Mouse (Mus musculus): Measurements from ENCODE around the gene Gm49510.
"Not testable (repeated sequence)": the region's sequence is repeated elsewhere in the genome, so short reads cannot be mapped to it uniquely, and the experiment has no call there.

The Gm49510 gene

DNA sequence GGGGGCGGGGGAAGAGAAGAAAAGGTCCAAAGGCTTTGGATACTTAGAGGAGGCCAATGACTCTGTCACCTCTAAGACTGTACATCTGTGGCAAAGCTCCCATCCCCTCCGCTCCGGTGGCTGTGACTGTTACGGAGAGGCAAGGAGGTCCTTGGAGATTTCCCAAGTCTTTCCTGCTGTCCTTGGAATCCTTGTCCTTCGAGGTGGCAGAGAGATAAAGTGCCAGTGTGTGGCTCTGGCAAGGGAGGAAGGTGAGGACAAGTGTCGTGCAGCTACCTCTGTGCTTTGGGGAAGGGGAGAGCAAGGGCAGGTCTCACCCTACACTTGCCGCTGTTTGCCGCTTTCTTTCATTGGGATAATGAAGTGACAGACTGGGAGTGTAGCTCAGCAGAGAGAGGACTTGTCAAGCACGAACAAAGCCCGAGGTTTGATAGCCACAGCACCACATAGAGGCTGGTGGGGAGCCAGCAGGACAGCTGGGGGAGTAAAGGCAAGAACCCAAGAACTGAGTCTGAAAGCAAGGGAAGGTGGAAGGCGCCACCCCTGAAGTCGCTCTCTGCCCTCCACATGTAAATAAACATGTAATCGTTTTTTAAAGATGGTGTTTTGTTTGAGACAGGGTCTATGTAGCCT is 25.5 kb upstream of the Gm49510 start:
- Histone ChIP-seq H3K27me3 (ENCODE audit: control insufficient read depth, insufficient read depth, low read length, poor library complexity, severe bottlenecking) (no peaks in the 10 kb centered on the region), H3K36me3 (ENCODE audit: control insufficient read depth, insufficient read depth, low read length, poor library complexity, severe bottlenecking) (no peaks in the 10 kb centered on the region)
- DNase-seq (ENCODE audit: low read depth, low spot score) = no peak

DNA sequence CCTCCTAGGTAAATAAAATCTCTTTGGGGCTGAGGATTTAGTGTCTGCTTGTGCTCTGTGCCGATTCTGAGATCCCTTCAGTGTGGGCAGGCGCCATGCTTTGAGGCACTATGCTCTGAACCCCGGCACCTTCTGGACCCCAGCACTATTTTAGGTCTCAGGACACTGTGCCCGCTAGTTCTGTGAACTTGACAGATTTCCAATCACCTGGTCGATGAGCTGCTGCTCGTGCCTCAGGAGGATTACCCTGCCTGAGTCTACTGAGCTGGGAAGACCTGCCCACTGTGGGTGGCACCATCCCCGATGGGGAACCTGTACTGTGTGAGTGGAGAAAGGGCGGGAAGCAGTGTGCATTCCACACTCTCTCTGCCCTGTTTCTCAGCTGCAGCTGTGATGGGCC is 24.5 kb upstream of the Gm49510 start:
- Histone ChIP-seq H3K36me3 (ENCODE audit: control insufficient read depth, insufficient read depth, low read length, poor library complexity, severe bottlenecking) (no peaks in the 10 kb centered on the region), H3K27me3 (ENCODE audit: control insufficient read depth, insufficient read depth, low read length, poor library complexity, severe bottlenecking) (no peaks in the 10 kb centered on the region)
- no peak for DNase-seq (ENCODE audit: low read depth, low spot score)

DNA sequence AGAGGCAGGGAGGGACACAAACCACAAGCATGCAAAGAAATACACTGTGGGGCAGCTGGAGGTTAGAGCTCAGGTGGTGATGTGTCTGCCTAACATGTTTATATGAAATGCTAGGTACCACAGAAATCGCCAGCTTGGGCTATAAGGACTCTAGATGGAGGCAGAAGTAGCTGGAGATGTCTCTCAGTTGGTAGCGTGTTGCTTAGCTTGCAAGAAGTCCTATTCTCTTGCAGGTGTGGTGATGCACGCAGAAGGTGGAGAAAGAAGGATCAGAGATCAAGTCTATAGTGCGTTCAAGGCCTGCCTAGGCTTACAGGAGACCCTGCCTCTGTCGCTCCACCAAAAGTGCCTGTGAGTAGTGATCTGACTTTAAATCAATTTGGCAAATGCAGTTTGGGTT is 23.9 kb upstream of the Gm49510 start:
- no peaks in the 10 kb centered on the region for H3K36me3 ChIP-seq (ENCODE audit: control insufficient read depth, insufficient read depth, low read length, poor library complexity, severe bottlenecking)
- no peak for DNase-seq (ENCODE audit: low read depth, low spot score)
- H3K27me3 ChIP-seq (ENCODE audit: control insufficient read depth, insufficient read depth, low read length, poor library complexity, severe bottlenecking) = no peaks in the 10 kb centered on the region

DNA sequence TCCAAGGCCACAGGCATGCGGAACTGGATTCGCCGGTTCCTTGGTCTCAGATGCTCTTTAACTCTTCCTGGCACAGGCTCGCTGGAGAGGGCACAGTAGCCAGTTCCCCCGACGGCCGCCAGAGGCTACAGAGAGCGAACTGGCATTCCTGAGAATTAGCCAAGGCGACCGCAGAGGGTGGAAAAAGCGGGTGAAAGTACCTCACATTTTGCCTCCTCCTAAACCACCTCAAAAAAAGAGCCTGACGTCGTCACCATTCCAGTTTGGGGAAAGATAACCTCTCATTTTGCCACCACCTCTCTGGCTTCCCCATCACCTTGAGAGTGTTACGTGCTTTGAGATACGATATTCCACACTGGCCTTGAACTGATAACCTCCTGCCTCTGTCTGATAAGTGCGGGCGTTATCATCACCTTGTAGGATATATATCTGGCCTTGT is 23.2 kb upstream of the Gm49510 start:
- Histone ChIP-seq H3K36me3 (ENCODE audit: control insufficient read depth, insufficient read depth, low read length, poor library complexity, severe bottlenecking) (no peaks in the 10 kb centered on the region), H3K27me3 (ENCODE audit: control insufficient read depth, insufficient read depth, low read length, poor library complexity, severe bottlenecking) (no peaks in the 10 kb centered on the region)
- peak; percentile 61 for DNase-seq (ENCODE audit: low read depth, low spot score)

DNA sequence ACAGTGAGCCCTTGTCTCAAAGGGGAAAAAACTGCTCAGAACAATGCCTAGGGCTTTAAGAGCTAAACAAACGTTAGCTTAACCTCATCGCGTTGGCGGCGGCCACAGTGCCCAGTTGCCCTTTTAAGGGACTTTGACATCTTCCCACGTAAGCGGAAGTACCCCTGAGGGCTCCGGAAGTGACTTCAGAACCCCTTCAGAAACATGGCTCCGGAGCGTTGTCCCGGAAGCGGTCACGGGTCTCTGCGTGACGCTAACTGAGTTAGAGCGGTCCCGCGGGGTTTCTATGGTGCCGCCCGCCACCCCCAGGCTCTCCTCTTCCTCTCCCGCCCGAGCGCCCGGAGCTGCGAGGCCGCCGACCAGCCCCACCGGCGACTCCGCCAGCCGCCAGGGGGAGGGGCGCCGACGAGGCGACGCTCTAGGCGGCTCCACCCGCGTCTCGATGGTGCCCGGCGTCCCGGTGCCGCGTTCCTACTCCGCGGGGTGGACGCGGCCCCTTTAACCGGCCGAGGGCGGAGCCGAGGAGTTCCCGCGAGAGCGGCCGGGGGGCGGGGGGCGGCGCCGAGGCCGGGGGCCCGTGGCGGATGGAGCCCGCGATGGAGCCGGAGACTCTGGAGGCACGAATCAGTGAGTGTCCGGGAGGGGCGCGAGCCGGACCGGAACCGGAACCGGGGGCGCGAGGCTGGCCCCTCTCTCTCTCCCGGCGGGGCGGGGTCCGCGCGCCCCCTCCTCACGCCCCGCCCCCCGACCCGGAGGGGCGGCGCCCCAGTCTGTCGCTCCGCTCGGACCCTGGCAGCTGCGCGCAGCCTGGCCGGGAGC is 22.3 kb upstream of the Gm49510 start, which contains the start of gene Gga1:
Gga1 (plus strand) TSS at position 200 of the 819 bp plus-strand sequence.
- no peaks in the 10 kb centered on the region for H3K27me3 ChIP-seq (ENCODE audit: control insufficient read depth, insufficient read depth, low read length, poor library complexity, severe bottlenecking)
- H3K36me3 ChIP-seq (ENCODE audit: control insufficient read depth, insufficient read depth, low read length, poor library complexity, severe bottlenecking) = 0 out of 2 replicates have a peak, but pooled peaks cover 2% of the 10 kb centered on the region
- peak; percentile 98 for DNase-seq (ENCODE audit: low read depth, low spot score)

DNA sequence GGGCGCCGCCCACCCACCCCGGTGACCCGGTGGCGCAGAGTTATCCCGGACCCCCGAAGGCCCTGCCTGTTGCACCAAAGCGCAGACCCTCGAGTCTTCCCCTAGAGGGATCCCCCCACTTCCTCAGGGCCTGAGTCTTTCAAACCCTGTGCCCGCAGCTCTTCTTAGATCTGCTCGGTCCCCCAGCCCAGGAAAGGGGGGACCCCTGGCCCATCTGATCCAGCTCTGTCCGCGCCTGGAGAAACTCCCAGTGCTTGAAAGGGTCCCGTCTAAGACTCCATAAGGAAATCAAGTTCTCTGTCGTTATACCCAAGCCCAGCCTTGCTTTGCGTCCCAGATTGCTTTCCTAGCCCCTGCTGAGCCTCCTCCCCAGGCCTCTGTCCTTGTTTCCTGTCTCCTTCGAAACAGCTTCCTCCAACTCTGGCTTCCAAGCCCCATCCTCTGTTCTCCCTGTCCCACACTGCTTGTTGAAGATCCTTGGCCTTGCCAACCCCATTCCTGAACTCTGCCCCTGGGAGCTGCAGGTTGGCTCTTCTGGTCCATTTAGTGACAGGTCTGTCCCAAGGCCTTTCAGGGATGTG is 21.6 kb upstream of the Gm49510 start:
- no peaks in the 10 kb centered on the region for H3K27me3 ChIP-seq (ENCODE audit: control insufficient read depth, insufficient read depth, low read length, poor library complexity, severe bottlenecking)
- H3K36me3 ChIP-seq (ENCODE audit: control insufficient read depth, insufficient read depth, low read length, poor library complexity, severe bottlenecking) = 0 out of 2 replicates have a peak, but pooled peaks cover 2% of the 10 kb centered on the region
- DNase-seq (ENCODE audit: low read depth, low spot score) = peak; percentile 16

DNA sequence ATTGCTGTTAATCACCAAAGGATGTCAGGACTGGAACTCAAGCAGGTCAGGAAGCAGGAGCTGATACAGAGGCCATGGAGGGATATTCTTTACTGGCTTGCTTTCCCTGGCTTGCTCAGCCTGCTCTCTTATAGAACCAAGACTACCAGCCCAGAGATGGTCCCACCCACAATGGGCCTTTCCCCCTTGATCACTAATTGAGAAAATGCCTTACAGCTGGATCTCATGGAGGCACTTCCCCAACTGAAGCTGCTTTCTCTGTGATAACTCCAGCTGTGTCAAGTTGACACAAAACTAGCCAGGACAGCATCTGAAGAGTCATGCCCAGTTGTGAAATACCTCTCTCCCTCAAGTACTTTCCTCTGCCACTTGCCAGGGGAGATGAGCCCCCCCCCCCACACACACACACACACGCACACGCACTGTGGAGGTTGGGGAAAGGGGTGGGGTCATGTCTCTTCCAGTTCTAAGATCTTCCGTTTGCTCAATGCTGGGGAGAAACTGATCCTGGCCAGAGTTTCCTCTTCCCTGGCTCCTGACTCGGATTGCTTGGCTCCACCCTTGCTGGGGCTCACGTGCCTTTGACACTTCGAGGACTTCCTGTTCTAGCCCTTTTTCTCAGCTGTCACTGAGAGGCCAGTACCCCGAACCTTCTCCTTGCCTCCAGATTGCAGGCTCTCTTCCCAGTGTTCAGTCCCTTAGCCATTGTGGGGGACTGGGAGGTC is 20.5 kb upstream of the Gm49510 start:
- not testable (repeated sequence) for H3K36me3 ChIP-seq (ENCODE audit: control insufficient read depth, insufficient read depth, low read length, poor library complexity, severe bottlenecking); H3K27me3 ChIP-seq (ENCODE audit: control insufficient read depth, insufficient read depth, low read length, poor library complexity, severe bottlenecking)
- peak; percentile 36 for DNase-seq (ENCODE audit: low read depth, low spot score)

DNA sequence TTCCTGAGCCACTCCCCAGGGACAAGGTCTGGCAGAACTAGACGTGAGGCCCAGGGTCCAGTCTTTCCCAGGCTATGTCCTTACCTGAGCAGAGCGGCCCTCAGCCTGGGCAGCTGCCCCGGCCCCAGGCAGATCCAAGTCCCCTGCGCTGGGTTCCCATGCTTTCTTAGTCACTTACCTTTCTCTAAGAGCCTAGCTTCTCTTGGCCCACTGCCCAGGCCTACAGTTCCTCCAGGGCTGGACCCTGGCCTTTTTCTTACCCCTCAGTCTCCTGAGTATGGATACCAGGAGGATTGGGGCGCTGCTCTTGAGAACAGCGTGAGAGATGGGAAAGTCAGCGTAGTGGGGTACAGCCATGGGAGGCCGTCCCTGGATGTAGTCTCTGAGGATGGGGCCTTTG is 19.0 kb upstream of the Gm49510 start:
- DNase-seq (ENCODE audit: low read depth, low spot score) = no peak
- Histone ChIP-seq H3K27me3 (ENCODE audit: control insufficient read depth, insufficient read depth, low read length, poor library complexity, severe bottlenecking) (no peaks in the 10 kb centered on the region), H3K36me3 (ENCODE audit: control insufficient read depth, insufficient read depth, low read length, poor library complexity, severe bottlenecking) (peaks cover 11% of the 10 kb centered on the region)

DNA sequence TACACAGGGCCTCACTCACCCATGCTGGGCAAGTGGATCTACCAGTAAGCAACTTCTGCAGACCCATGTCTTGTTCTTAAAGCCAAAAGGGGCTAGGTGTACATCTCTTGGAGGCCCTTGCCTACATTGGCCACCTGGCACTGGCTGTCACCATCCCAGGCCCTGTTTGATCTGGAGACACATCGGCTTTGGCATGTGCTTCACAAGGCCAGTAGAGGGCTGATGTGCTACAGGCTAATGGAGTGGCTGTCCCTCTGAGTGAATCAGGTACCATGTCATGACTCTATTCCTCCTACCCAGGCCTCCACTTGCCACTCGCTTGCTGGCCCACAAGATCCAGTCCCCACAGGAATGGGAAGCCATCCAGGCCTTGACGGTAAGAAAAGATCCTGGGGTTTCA is 17.6 kb upstream of the Gm49510 start:
- no peaks in the 10 kb centered on the region for H3K27me3 ChIP-seq (ENCODE audit: control insufficient read depth, insufficient read depth, low read length, poor library complexity, severe bottlenecking)
- peaks cover 16% of the 10 kb centered on the region for H3K36me3 ChIP-seq (ENCODE audit: control insufficient read depth, insufficient read depth, low read length, poor library complexity, severe bottlenecking)
- DNase-seq (ENCODE audit: low read depth, low spot score) = no peak

DNA sequence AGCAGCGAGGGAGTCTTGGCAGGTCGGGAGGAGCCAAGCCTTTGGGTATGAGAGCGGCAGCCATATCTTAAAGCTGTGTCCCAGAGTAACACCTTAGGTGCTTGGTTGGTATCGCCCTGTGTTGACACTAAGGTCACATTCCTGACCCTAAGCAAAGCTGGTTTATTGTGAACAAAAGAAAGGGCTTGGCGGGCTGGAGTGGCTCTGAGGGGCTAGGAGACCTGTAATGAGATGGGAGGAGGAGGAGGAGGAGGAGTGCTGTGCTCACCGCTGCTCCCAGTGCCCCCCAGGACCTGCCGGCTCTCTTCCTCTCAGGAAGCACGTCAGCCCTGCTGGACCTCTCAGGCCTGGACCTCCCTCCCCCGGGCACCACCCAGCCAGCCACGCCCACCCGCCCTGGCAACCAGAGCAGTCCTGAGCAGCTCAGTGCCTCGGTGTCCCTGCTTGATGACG is 10.0 kb upstream of the Gm49510 start:
- Histone ChIP-seq H3K36me3 (ENCODE audit: control insufficient read depth, insufficient read depth, low read length, poor library complexity, severe bottlenecking) (peaks cover 12% of the 10 kb centered on the region), H3K27me3 (ENCODE audit: control insufficient read depth, insufficient read depth, low read length, poor library complexity, severe bottlenecking) (no peaks in the 10 kb centered on the region)
- DNase-seq (ENCODE audit: low read depth, low spot score) = no peak

DNA sequence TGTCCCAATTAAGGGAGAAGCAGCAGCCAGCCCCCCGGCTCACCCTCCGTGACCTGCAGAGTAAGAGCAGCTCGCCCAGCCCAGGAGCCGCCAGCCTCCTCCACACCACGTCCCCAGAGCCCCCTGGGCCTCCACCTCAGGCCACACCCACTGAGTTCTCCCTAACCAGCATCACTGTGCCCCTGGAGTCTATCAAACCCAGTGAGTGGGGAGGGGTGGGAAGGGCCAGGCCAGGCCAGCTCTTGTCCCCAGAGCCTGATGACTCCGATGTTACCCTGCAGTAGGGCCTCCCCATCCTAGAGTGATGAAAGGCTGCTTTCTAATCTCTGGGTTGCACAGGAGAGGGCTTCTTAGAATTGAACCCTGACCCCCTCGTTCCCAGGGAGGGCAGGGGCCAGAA is 7.0 kb upstream of the Gm49510 start:
- Histone ChIP-seq H3K27me3 (ENCODE audit: control insufficient read depth, insufficient read depth, low read length, poor library complexity, severe bottlenecking) (no peaks in the 10 kb centered on the region), H3K36me3 (ENCODE audit: control insufficient read depth, insufficient read depth, low read length, poor library complexity, severe bottlenecking) (peaks cover 6% of the 10 kb centered on the region; the same call in 1 of the 2 replicates)
- no peak for DNase-seq (ENCODE audit: low read depth, low spot score)

DNA sequence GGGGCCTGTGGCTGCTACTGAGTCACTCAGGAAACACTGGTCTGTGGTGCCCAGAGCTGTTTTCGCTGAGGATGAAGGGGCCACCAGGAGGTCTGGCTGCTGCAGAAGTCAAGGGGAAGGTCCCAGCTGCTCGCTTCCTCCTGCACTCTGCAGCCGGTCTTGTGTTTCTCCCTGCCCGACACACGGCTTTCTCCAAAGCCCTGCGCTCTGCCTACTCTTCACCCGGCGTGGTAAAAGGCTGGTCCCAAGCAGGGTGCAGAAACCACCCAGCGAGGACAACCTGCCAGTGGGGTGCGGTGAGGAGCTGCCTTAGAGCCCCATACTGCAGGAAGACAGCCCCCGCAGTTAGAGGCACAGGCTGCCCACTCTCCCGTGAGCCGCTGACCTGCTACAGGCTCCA is 4.7 kb upstream of the Gm49510 start:
- H3K36me3 ChIP-seq (ENCODE audit: control insufficient read depth, insufficient read depth, low read length, poor library complexity, severe bottlenecking) = peaks cover 1% of the 10 kb centered on the region; the same call in 1 of the 2 replicates
- H3K27me3 ChIP-seq (ENCODE audit: control insufficient read depth, insufficient read depth, low read length, poor library complexity, severe bottlenecking) = no peaks in the 10 kb centered on the region
- DNase-seq (ENCODE audit: low read depth, low spot score) = peak; percentile 39

DNA sequence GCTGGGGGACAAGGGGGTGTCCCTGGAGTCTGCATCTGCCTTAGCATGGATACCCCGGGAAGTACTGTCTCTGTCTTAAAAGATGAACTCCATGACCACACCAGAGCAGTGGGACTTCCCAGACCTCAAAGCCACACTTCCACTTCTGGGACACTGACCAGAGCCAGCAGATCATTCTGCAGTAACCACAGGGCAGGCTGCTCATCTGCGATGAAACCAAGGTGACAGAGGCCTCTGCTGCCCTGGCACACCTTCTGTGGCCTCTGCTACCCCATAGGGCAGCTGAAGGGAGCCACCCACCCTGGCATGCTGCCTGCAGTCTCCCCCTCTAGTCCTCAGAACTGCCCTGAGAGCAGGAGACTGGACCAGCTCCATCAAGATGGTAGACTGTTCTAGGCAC is 3.7 kb upstream of the Gm49510 start:
- DNase-seq (ENCODE audit: low read depth, low spot score) = peak; percentile 29
- no peaks in the 10 kb centered on the region for H3K27me3 ChIP-seq (ENCODE audit: control insufficient read depth, insufficient read depth, low read length, poor library complexity, severe bottlenecking)
- H3K36me3 ChIP-seq (ENCODE audit: control insufficient read depth, insufficient read depth, low read length, poor library complexity, severe bottlenecking) = peaks cover 1% of the 10 kb centered on the region; the same call in 1 of the 2 replicates

DNA sequence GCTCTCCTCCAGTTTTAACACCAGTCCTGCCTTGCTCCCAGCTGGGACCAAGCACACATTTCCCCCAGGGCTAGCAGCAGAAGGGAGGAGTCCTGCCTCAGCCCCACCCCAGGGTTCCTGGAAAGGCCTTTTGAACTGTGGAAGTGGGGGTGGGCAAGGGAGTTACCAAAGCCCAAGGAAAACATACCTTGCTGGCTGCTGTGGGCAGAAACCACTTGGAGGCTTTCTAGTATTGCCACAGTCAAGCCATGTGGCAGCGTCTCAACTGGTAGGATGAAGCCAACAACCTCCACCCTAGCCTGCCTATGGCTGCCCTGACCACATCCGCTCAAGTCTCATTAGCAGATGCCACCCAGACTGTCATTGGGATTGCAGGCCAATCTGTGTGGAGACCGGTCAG is 3.3 kb upstream of the Gm49510 start:
- no peak for DNase-seq (ENCODE audit: low read depth, low spot score)
- no peaks in the 10 kb centered on the region for H3K27me3 ChIP-seq (ENCODE audit: control insufficient read depth, insufficient read depth, low read length, poor library complexity, severe bottlenecking)
- peaks cover 1% of the 10 kb centered on the region; the same call in 1 of the 2 replicates for H3K36me3 ChIP-seq (ENCODE audit: control insufficient read depth, insufficient read depth, low read length, poor library complexity, severe bottlenecking)

All from splenic B cell, adult 2 months (primary cell).